Mouse (Mus musculus): Measurements from ENCODE around the gene Tmub2. TPM values are rescaled to one million over a fixed set of nuclear protein-coding genes. Genes with fewer than 3 reads are reported as not detected.

The Tmub2 gene
- 71.3 and 75.6 TPM in 2 replicates for polyA plus RNA-seq (2016; fragmentation: Nextera tagmentation; extraction: Ambion mirVana)

- Histone ChIP-seq H3K36me3 (peaks cover 20% of the 10 kb centered on the region), H3K9ac (peak within 1 kb of the TSS; percentile 83), H3K9me3 (no peaks in the 10 kb centered on the region), H3K4me3 (peak within 1 kb of the TSS; percentile 80), H3K4me1 (peaks cover 15% of the 10 kb centered on the region), H3K4me2 (replicated peaks) (peak within 1 kb of the TSS; percentile 79), H3K27ac (no peak within 1 kb of the TSS), H3K27me3 (replicated peaks) (no peaks in the 10 kb centered on the region)
- peak; percentile 88 for ATAC-seq (ENCODE audit: low FRiP score, low read depth)
- WGBS: under 1% methylated on average over 32 of the region's 32 CpGs
These were observed at the start of gene Tmub2 for GRCm38 (mm10) chr11:102284501-102285094. TSS of gene Tmub2 (plus strand) at chr11:102284931.

- no peak overlapping the region for H3K4me2 ChIP-seq (replicated peaks)
- no peak for ATAC-seq (ENCODE audit: low FRiP score, low read depth)
- WGBS: 74% methylated on average over 2 of the region's 2 CpGs
- H3K36me3 ChIP-seq: no peaks in the 10 kb centered on the region
- H3K4me1 ChIP-seq: no peaks in the 10 kb centered on the region
- H3K9me3 ChIP-seq: no peaks in the 10 kb centered on the region
- no peaks in the 10 kb centered on the region for H3K27me3 ChIP-seq (replicated peaks)
- no peak overlapping the region for H3K9ac ChIP-seq
- H3K27ac ChIP-seq: no peak overlapping the region
- H3K4me3 ChIP-seq: no peak overlapping the region
These were observed 48.7 kb upstream of the Tmub2 start for GRCm38 (mm10) chr11:102236022-102236421.

- no peaks in the 10 kb centered on the region for H3K36me3 ChIP-seq
- 85% methylated on average over 6 of the region's 6 CpGs for WGBS
- H3K9me3 ChIP-seq: no peaks in the 10 kb centered on the region
- H3K4me1 ChIP-seq: peaks cover 13% of the 10 kb centered on the region; the same call in 1 of the 2 replicates
- no peak overlapping the region for H3K27ac ChIP-seq
- no peak overlapping the region for H3K9ac ChIP-seq
- no peaks in the 10 kb centered on the region for H3K27me3 ChIP-seq (replicated peaks)
- ATAC-seq (ENCODE audit: low FRiP score, low read depth): no peak
- H3K4me3 ChIP-seq: no peak overlapping the region
- H3K4me2 ChIP-seq (replicated peaks): no peak overlapping the region
These were observed 44.1 kb upstream of the Tmub2 start for GRCm38 (mm10) chr11:102240636-102241035.

- Histone ChIP-seq H3K36me3 (no peaks in the 10 kb centered on the region), H3K27ac (no peak overlapping the region), H3K9ac (no peak overlapping the region), H3K4me2 (replicated peaks) (no peak overlapping the region), H3K9me3 (no peaks in the 10 kb centered on the region), H3K27me3 (replicated peaks) (no peaks in the 10 kb centered on the region), H3K4me3 (no peak overlapping the region), H3K4me1 (peaks cover 17% of the 10 kb centered on the region; the same call in 1 of the 2 replicates)
- ATAC-seq (ENCODE audit: low FRiP score, low read depth): no peak
- WGBS: 85% methylated on average over 5 of the region's 5 CpGs
These were observed 43.5 kb upstream of the Tmub2 start for GRCm38 (mm10) chr11:102241246-102241645.

- peaks cover 17% of the 10 kb centered on the region; the same call in 1 of the 2 replicates for H3K4me1 ChIP-seq
- H3K4me2 ChIP-seq (replicated peaks): no peak overlapping the region
- no peak overlapping the region for H3K27ac ChIP-seq
- no peak overlapping the region for H3K4me3 ChIP-seq
- H3K9me3 ChIP-seq: no peaks in the 10 kb centered on the region
- H3K27me3 ChIP-seq (replicated peaks): no peaks in the 10 kb centered on the region
- 55% methylated on average over 5 of the region's 5 CpGs for WGBS
- H3K36me3 ChIP-seq: no peaks in the 10 kb centered on the region
- H3K9ac ChIP-seq: no peak overlapping the region
- no peak for ATAC-seq (ENCODE audit: low FRiP score, low read depth)
These were observed 42.9 kb upstream of the Tmub2 start for GRCm38 (mm10) chr11:102241874-102242273.

- peak overlapping the region; percentile 34 for H3K4me3 ChIP-seq
- peak overlapping the region; percentile 39; the same call in 1 of the 2 replicates for H3K27ac ChIP-seq
- H3K9me3 ChIP-seq: no peaks in the 10 kb centered on the region
- H3K4me1 ChIP-seq: peaks cover 27% of the 10 kb centered on the region
- no peaks in the 10 kb centered on the region for H3K36me3 ChIP-seq
- peak overlapping the region; percentile 65 for H3K4me2 ChIP-seq (replicated peaks)
- WGBS: 1% methylated on average over 32 of the region's 32 CpGs
- H3K27me3 ChIP-seq (replicated peaks): no peaks in the 10 kb centered on the region
- ATAC-seq (ENCODE audit: low FRiP score, low read depth): peak; percentile 67
- H3K9ac ChIP-seq: peak overlapping the region; percentile 55
These were observed 39.7 kb upstream of the Tmub2 start for GRCm38 (mm10) chr11:102244926-102245449.

- Histone ChIP-seq H3K36me3 (no peaks in the 10 kb centered on the region), H3K4me2 (replicated peaks) (peak overlapping the region; percentile 65), H3K4me1 (peaks cover 27% of the 10 kb centered on the region), H3K27ac (no peak overlapping the region), H3K27me3 (replicated peaks) (no peaks in the 10 kb centered on the region), H3K4me3 (no peak overlapping the region; the same call in 1 of the 2 replicates), H3K9me3 (no peaks in the 10 kb centered on the region), H3K9ac (peak overlapping the region; percentile 55)
- ATAC-seq (ENCODE audit: low FRiP score, low read depth): no peak
- WGBS: 52% methylated on average over 14 of the region's 14 CpGs
These were observed 39.0 kb upstream of the Tmub2 start for GRCm38 (mm10) chr11:102245581-102246272.

- no peak for ATAC-seq (ENCODE audit: low FRiP score, low read depth)
- no peak overlapping the region for H3K4me2 ChIP-seq (replicated peaks)
These were observed 38.5 kb upstream of the Tmub2 start for GRCm38 (mm10) chr11:102246273-102246635.

GRCm38 (mm10) chr11:102246871-102247270 lies 37.9 kb upstream of the Tmub2 start:
- Histone ChIP-seq H3K36me3 (peaks cover 4% of the 10 kb centered on the region; the same call in 1 of the 2 replicates), H3K4me2 (replicated peaks) (no peak overlapping the region), H3K4me3 (no peak overlapping the region), H3K27ac (no peak overlapping the region), H3K4me1 (peaks cover 27% of the 10 kb centered on the region), H3K9me3 (no peaks in the 10 kb centered on the region), H3K9ac (no peak overlapping the region), H3K27me3 (replicated peaks) (no peaks in the 10 kb centered on the region)
- WGBS: 90% methylated on average over 4 of the region's 4 CpGs
- no peak for ATAC-seq (ENCODE audit: low FRiP score, low read depth)

More at GRCm38 (mm10) chr11:102246273-102246635, 38.5 kb upstream of the Tmub2 start:
- WGBS: 85% methylated on average over 6 of the region's 6 CpGs
- peaks cover 4% of the 10 kb centered on the region; the same call in 1 of the 2 replicates for H3K36me3 ChIP-seq
- no peaks in the 10 kb centered on the region for H3K27me3 ChIP-seq (replicated peaks)
- no peak overlapping the region for H3K4me3 ChIP-seq
- H3K9ac ChIP-seq: no peak overlapping the region
- H3K9me3 ChIP-seq: no peaks in the 10 kb centered on the region
- H3K27ac ChIP-seq: no peak overlapping the region
- peaks cover 27% of the 10 kb centered on the region for H3K4me1 ChIP-seq

- Histone ChIP-seq H3K36me3 (peaks cover 4% of the 10 kb centered on the region), H3K4me3 (peak within 1 kb of the TSS; percentile 58), H3K4me1 (peaks cover 27% of the 10 kb centered on the region), H3K27me3 (replicated peaks) (no peaks in the 10 kb centered on the region), H3K27ac (no peak within 1 kb of the TSS), H3K9ac (peak within 1 kb of the TSS; percentile 56; the same call in 1 of the 2 replicates), H3K9me3 (no peaks in the 10 kb centered on the region), H3K4me2 (replicated peaks) (peak within 1 kb of the TSS; percentile 92)
- WGBS: under 1% methylated on average over 41 of the region's 41 CpGs
- no peak; the same call in 1 of the 2 replicates for ATAC-seq (ENCODE audit: low FRiP score, low read depth)
These were observed 36.0 kb upstream of the Tmub2 start, which contains the start of gene BC030867 for GRCm38 (mm10) chr11:102248630-102249230. TSS of gene BC030867 (plus strand) at chr11:102248882.

- WGBS: 15% methylated on average over 9 of the region's 9 CpGs
- Histone ChIP-seq H3K9ac (peak overlapping the region; percentile 56; the same call in 1 of the 2 replicates), H3K27me3 (replicated peaks) (no peaks in the 10 kb centered on the region)
These were observed 35.2 kb upstream of the Tmub2 start for GRCm38 (mm10) chr11:102249351-102250090.

More at GRCm38 (mm10) chr11:102249351-102250090, 35.2 kb upstream of the Tmub2 start:
- Histone ChIP-seq H3K27ac (no peak overlapping the region), H3K36me3 (peaks cover 4% of the 10 kb centered on the region), H3K4me3 (peak overlapping the region; percentile 58), H3K9me3 (no peaks in the 10 kb centered on the region), H3K4me2 (replicated peaks) (peak overlapping the region; percentile 92), H3K4me1 (peaks cover 25% of the 10 kb centered on the region)
- ATAC-seq (ENCODE audit: low FRiP score, low read depth): no peak

All from neural tube, embryonic 12.5 days (tissue).